Mouse (Mus musculus) right cerebral cortex, postnatal 10 days (tissue): ENCODE results near the gene Tsnaxip1.
A peak's percentile ranks its signal among the peaks of the same experiment; 100 is the strongest.
"Not testable (repeated sequence)": the region's sequence is repeated elsewhere in the genome, so short reads cannot be mapped to it uniquely, and the experiment has no call there.

Experiments
- DNase-seq, 2 experiments: peaks; one replicate each; pipeline ENCODE4 v3.0.0; 2021; ENCODE audit warnings: low spot score in 2 of 2

Gene Tsnaxip1

DNA sequence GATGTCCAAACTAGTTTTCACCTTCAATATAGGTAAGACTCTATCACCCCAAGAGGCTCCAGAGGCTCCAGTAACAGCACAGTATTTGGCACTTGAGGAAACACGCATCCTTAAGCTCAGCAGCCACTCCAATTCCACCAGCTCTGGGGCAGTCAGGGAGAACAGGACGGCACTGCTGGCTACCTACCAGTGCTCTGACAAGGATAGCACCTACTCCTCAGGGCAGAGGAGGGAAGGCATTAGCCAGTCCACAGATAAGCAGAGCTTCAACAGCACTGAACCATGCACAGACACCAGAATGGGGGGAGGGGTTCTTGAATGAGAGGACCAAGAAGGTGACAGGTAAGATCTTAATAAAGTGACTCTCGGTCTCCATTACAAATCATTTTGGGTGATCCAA lies 7.9 kb upstream of the Tsnaxip1 start:
- no peak for DNase-seq

DNA sequence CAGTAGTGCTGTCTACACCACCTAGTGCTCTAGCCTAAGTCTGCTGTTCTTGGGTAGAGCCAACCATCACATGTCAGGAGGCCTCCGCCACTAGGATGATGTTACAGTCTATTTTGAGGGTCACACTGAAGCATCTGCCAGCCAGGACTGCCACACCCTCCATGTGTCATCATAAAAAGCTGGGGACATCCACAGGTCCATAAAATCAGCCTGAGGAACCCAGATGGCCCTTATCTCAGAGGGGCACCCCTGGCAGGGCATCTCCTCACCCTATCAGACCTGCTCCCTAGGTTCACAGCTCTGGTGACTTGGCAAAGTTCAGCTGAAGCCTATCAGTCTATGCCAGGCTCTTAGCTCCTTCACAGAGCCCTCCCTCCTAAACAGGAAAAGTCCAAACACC lies 6.6 kb upstream of the Tsnaxip1 start:
- DNase-seq: no peak

DNA sequence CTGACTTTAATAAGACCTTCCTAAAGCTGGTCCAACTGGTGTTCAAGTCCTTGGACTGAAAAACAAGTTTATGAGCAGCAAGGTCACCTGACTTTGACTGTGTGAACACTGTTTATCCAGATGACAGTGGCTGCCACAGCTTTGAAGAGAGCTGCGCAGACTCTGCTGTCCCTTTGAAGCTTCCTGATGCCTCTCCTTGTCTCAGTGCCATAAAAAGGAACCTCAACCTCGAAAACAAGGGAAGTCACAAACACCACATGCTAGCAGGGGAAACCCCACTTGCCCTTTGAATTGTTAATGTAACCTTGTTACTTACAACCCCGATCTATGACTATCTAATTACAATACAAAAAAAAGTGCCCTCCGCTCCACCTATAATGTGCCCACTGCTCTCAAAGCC lies 2.0 kb upstream of the Tsnaxip1 start:
- DNase-seq: no peak

DNA sequence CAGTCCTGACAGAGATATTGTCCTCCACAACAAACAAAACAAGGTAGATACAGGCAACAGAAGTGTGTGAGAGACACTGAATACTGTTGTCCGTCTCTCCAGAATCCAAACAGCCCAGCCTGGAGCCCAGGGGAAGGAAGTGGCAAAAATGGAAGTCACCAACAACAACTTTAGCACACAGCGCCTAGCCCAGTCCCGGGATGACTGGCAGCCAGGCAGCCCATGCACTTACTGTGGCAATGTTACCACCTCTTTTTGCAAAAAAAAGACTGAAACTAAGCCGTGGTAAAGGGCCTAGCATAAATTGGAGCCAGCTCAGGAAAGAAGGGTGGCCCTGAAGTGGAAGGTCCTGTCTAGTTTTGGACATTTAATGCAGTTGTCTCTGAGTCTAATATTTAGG lies 1.2 kb upstream of the Tsnaxip1 start:
- DNase-seq: no peak

DNA sequence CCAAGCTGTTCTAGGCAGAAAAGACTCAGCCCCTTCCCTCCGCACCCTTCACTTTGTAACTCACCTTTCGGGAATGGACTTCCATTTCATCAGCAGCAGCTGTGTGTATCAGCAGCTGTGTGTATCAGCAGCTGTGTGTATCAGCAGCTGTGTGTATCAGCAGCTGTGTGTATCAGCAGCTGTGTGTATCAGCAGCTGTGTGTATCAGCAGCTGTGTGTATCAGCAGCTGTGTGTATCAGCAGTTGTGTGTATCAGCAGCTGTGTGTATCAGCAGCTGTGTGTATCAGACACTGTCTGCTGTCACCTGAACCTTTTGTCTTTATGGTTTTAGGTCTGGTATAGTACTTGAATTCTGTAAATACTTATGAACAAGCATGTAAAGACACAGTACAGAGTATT lies 6.2 kb downstream of the Tsnaxip1 start:
- not testable (repeated sequence) for DNase-seq

DNA sequence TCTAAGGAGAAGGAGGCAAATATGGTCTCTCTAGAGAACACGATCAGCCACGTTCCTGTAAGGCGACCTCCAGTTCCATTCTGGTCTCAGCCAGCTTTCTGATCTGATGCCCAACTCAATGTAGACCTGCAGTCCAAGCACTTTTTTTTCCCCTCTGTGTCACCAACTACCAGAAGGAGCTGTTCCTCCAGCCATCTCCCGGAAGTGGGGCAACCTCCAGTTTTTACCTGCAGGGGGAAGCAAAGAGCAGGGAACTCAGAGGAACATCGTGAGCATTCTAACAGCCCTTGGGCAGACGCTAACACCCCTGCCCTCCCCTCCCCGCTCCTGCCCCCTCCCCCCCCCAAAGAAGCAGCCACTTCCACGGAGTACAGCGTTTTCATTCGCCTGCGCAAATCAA lies 7.8 kb downstream of the Tsnaxip1 start:
- DNase-seq: peak in 1 of 2 experiments; percentile 72

DNA sequence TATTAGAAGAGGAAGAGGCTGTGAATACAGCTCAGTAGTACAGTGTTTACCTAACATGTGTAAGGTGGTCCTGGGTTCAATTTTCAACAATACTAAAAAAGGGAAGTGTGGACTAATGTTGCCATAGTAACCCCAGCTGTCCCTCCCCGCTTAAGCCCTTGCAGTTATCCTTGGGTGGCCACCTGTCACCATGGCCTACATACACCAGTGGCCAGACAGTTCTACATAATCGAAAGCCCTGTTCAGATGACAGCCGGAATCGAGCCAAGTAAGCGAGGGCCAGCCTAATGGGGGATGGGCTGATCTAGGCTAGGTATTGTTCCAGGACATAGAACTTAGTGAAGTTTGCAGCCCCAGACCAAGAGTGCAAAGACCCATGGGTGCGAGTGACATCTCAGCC lies 9.5 kb downstream of the Tsnaxip1 start:
- no peak for DNase-seq

DNA sequence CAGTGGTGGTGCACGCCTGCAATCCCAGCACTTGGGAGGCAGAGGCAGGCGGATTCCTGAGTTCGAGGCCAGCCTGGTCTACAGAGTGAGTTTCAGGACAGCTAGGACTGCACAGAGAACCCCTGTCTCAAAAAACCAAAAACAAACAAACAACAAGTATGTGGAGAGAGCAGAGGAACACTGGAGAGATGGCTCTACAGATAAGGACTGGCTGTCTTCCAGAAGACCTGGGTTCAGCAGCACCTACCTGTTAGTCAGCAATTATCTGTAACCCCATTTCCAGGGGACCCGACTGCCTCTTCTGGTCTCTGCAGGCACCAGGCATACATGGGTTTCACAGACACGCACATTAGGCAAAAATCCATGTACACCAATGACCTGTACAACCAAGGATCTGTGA lies 11.7 kb downstream of the Tsnaxip1 start:
- no peak for DNase-seq

DNA sequence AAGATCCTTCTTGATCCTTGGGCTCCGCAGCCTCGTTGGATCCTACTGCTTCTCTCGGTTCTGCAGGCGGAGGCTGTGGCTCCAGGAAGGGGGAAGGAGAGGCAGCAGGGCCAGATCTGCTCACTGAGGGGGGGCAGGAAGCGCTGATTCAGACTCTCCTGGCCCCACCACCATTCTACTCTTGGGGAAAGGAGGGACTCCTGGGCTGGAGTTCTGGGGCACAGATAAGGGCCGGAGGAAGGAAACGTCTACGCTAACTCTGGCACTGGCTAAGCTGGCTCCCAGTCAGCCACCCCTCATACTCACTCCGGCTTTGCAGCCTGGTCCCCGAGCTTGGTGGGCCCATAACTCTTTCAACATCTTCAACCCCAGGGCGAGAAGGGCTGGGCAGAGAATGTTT lies 19.1 kb downstream of the Tsnaxip1 start:
- no peak for DNase-seq

DNA sequence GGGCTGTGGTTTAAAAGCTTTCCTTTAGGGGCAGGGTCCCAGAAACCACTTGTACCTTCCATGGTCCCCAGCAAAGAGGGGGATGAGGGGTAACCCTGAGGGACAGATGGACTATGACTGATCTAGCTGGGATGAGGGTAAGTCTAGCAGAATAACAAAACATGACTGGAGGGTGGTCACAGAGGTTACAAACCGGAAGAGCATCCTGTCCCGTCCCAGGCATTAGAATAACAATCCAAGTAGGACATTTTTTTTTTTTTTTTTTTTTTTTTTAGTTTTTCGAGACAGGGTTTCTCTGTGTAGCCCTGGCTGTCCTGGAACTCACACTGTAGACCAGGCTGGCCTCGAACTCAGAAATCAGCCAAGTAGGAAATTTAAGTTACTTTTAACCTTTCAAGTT lies 22.5 kb downstream of the Tsnaxip1 start:
- DNase-seq: no peak

DNA sequence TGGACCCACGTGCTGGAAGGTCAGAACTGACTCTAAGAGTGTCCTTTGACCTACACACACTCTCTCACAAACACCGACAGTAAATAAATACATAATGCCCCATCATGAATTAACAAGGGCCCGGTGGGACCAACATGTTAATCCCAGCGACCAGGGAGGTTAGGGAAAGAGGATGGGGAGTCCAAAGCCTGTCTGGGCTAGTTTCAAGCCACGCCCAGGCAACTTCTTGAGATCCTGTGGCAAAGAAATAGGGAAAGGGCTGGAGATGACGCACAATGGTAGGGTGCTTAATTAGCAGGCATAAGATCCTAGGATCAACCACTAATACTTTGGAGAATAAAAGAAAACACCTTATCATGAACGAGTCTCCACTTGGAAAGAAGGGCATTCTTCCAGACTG lies 23.1 kb downstream of the Tsnaxip1 start:
- DNase-seq: no peak

DNA sequence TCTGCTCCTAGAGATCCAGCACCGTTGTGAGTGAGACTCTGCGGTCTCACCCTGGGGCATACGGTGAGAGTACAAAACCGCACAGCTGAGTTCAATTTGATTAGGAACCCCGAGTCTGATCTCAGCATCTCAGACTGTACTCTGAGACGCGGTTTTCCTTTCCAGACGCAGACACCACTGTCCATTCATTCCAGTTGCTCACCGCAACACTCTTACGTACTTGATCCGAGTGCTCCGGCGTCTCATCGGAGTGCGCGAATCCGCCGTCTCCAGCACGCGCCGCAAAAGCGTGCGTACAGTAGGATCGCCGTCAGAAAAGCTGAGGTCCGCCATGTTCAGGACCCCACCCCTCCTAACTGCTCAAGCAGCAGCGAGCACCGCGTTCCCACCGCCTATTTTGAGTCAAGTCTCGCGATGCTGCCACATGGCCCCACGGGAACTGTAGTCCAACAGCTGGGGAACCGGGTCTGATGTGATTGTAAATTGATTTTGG lies 24.2 kb downstream of the Tsnaxip1 start:
- peak; percentile 97 for DNase-seq

DNA sequence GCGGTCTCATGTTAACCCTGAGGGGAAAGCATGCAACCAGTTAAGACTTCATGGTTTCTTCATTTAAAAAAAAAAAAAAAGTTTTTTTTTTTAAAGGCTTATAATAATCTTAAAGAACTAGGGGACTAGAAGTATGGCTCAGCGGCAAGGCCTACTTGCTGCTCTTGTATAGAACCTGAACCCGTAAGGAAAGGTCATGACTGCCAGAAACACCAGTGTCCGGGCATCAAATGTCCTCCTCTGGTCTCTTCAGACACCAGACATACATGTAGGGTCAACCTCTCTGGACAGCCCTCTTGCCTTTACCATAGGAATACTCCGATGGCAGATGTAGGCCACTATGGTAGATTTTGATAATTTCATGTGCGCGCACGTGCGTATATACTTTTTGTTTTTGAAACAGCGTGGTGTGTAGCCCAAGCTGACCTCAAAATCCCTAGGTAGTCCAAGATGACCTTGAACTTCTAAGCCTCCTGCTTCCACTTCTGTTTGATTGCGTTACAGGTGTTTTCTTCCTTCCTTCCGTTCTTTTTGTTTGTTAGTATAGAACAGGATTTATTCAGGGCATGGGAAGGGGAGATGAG lies 24.7 kb downstream of the Tsnaxip1 start:
- peak; percentile 37 to 48 for DNase-seq

DNA sequence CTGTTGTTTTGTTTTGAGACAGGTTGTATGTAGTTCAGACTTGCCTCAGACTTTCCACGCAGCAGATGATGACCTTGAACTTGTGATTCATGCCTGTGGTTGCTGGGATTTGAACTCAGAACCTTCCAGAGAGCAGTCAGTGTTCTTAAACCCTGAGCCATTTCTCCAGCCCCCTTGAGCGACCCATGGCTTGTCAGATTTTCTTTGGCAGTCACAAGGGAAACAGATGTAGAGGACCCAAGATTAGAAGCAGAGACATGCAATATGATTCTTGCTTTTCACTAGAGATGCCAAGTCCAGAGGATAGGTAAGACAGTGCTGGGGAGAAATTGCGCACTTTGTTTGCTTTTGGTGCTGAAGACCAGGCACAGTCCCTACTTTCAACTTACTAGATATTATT lies 25.6 kb downstream of the Tsnaxip1 start, which contains the start of gene Cenpt:
Gene Cenpt, minus strand, starts transcription at position 101 of the 400 bp plus-strand sequence.
- DNase-seq: no peak

DNA sequence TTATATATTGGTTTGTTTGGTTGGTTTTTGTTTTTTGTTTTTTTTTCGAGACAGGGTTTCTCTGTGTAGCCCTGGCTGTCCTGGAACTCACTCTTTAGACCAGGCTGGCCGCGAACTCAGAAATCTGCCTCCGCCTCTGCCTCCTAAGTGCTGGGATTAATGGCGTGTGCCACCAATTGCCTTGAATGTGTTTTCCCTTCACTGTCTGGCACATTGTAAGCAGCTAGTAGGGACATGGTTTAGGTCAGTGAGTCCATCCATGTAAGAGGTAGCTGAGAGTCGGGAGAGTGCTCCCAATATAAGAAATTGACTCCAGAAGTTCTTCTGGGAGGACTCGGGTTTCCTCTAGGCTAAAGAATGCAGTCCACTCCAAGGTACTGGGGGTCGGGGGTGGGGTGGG lies 26.8 kb downstream of the Tsnaxip1 start:
- DNase-seq: no peak

DNA sequence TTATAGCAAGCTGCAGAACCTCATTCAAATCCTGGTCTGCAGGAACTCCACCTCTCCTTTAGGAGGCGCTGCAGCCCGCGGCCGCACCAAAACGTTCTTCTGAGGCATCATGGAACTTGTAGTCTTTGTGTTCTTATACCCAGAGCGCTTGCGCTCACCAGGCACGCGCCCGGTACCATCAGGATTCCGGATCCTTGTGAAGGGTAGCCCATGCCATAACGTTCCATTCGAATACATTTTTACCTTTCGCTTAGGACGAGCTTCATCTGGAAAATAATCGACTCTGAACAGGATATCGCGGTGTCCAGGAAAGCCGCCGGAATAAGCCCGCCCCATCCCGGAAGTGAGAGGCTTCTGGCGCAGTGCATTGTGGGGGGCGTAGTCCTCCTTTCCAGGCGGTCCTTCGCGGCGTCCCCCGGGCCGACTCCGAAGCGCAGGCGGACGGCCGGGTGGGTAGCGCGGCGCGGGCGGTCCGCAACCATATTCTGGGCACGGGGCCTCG lies 27.2 kb downstream of the Tsnaxip1 start, which contains the start of gene Thap11:
Gene Thap11, plus strand, starts transcription at position 418 of the 502 bp plus-strand sequence.
- DNase-seq: peak; percentile 93 to 95

DNA sequence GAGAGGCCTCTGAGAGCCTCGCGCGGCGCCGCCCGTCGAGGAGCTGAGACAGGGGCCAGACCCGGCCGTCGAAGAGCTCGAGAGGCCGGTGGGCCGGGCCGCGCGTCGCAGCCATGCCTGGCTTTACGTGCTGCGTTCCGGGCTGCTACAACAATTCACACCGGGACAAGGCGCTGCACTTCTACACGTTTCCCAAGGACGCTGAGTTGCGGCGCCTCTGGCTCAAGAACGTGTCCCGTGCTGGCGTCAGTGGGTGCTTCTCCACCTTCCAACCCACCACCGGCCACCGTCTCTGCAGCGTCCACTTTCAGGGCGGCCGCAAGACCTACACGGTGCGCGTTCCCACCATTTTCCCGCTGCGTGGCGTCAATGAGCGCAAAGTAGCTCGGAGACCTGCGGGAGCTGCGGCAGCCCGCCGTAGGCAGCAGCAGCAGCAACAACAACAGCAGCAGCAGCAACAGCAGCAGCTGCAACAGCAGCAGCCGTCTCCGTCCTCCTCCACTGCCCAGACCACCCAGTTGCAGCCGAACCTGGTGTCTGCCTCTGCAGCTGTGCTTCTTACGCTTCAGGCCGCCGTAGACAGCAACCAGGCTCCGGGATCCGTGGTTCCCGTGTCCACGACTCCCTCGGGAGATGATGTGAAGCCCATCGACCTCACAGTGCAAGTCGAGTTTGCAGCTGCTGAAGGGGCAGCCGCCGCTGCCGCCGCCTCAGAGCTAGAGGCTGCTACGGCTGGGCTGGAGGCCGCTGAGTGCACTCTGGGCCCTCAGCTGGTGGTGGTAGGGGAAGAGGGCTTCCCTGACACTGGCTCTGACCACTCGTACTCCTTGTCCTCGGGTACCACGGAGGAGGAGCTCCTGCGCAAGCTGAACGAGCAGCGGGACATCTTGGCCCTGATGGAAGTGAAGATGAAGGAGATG lies 28.0 kb downstream of the Tsnaxip1 start:
- peak; percentile 72 to 78 for DNase-seq

DNA sequence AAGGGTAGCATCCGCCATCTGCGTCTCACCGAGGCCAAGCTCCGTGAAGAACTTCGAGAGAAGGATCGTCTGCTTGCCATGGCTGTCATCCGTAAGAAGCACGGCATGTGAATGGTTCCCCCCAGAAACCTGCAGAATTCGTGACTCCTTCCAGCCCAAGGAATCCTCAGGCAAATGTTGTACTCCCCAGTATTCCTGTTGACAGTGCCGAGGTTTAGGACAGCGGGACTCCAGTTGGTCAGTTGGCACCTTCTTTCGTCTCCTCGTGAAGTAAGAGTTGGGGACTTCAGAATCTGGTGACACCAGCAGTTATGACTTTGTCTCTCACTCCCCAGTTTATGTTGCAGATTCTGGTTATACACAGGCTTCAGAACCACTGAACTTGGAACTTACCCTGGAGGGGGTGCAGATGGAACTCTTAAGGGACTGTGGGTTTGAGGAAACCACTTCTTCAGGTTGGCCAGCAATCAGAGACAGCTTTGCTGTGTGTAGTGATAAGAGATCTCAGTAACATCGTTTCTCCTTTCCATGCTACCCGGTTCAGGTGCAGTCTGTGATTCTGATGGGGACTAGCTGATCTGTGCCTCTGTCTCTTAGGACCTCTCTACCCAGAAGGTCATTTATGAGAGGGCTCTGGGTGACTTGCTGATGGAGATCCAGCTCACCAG lies 28.8 kb downstream of the Tsnaxip1 start:
- DNase-seq: no peak

DNA sequence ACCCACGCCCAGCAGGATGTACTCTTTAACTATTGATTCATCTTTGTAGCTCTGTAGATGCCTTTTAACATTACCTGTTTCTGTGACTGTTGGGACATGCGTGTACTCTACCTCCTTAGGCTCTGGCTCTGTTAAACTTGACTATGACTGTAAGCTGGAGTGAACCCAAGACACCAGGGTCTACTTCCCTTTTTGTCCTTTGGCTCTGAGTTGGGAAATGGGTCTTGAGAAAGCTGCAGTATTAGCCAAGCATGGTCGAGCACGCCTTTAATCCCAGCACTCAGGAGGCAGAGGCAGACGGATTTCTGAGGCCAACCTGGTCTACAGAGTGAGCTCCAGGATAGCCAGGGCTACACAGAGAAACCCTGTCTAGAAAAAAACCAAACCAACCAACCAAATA lies 31.0 kb downstream of the Tsnaxip1 start:
- DNase-seq: no peak

DNA sequence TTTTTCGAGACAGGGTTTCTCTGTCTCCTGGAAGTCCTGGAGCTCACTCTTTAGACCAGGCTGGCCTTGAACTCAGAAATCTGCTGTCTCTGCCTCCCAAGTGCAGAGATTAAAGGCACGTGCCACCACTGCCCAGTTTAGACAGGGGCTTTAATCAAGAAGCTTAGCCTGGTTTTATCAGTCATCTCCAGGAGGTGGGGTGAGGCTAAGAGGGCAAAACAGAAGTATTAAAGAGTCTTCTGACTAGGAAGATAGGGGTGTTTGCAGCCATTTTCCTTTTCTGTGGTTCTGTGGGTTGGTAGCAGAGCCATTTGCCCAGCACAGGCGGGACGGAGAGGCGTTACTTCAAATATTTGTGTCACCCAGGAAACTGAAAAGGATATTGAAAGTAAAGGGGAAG lies 31.8 kb downstream of the Tsnaxip1 start:
- DNase-seq: no peak

DNA sequence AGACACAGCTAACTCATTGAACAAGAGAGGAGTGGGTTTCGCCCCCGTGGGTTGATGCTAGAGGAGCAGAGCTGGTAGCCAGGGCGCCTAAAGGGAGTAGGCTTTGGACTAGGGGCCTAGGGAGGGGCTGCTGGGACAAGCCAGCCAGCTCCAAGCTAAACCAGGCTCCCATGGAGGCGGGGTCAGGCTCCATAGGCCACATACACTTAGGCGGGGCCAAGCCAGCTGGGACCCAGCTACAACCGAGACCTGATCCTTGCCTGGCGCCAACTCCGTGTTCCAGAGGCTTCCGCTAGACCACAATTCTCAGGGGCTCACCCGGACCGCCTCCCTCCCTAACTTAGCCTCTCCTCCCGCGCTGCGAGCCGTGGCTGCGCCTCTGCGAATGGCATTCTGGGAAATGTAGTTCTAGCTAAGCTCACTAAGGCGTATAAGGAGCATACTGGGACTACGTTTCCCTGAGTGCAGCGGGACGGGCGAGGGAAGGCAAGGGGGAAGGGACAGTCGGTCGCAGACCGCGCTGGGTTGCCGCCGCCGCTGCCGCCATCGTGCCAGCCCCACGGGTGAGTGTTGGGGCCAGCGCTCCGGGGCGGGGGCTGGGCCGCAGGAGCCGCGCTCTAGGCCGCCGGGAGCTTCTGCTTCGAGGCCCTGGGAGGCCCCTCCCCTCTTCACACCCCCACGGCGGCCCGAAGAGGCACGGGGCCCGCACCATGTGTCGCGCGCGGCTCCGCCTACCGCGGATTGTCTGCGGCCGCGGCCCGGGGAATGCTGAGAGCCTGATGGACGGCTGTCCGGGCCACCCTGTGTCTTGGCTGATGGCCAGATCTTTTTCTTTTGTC lies 32.8 kb downstream of the Tsnaxip1 start, which contains the start of gene Nutf2:
Gene Nutf2, plus strand, starts transcription at position 438 of the 839 bp plus-strand sequence.
- peak; percentile 97 to 98 for DNase-seq
